Mouse (Mus musculus): ENCODE measurements around the gene Cfap43. TPM values are rescaled to one million over a fixed set of nuclear protein-coding genes. Genes with fewer than 3 reads are reported as not detected.

The Cfap43 gene
- polyA plus RNA-seq (2012; rRNA removed) = 0.13 and 0.20 TPM in 2 replicates

GRCm38 (mm10) chr19:47919126-47919965, at the start of gene Cfap43, which contains the start of gene Itprip:
Gene Cfap43, minus strand, starts transcription at chr19:47919287.
Gene Itprip, minus strand, starts transcription at chr19:47919299.
- Histone ChIP-seq H3K4me1 (replicated peaks; ENCODE audit: control insufficient read depth, insufficient read depth, low read length) (peaks cover 24% of the 10 kb centered on the region), H3K27ac (ENCODE audit: control insufficient read depth, insufficient read depth, low read length) (peak within 1 kb of the TSS; percentile 83), H3K27me3 (ENCODE audit: control insufficient read depth, insufficient read depth, low read length) (no peaks in the 10 kb centered on the region), H3K4me3 (ENCODE audit: control insufficient read depth, insufficient read depth, low read length) (peak within 1 kb of the TSS; percentile 86), H3K36me3 (ENCODE audit: control insufficient read depth, insufficient read depth, low read length) (no peaks in the 10 kb centered on the region)
- peak; percentile 82 for DNase-seq
- WGBS = under 1% methylated on average over 48 of the region's 48 CpGs
- TF ChIP-seq CTCF (IDR thresholded peaks at IDR 0.05; ENCODE audit: borderline replicate concordance, control insufficient read depth, extremely low read depth, insufficient read depth, low read length, poor library complexity) = no peak
- TF ChIP-seq POLR2A (IDR thresholded peaks at IDR 0.05; ENCODE audit: control insufficient read depth, extremely low read depth, insufficient read depth, low read length, poor library complexity) = peak; percentile 88

DNA sequence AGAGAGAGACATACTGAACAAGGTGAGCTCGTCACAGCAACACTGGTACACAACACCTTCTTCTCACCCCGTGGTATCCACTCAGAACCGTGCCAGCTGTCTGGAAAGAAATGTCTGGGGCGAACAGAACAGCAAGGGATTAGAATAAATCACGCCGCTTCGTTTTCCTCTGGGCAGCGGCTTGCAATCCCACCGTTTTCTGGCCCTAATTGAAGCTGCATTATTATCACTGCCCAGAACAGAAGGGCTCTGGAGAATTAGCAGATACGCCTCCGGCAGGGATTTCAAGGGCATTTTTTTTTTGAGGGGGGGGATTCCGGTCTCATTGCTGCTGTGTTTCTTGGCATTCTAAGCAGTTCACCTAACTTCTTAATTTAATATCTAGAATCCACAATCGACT, 39.1 kb upstream of the Cfap43 start:
- no peak for DNase-seq
- Histone ChIP-seq H3K4me1 (replicated peaks; ENCODE audit: control insufficient read depth, insufficient read depth, low read length) (no peaks in the 10 kb centered on the region), H3K4me3 (ENCODE audit: control insufficient read depth, insufficient read depth, low read length) (no peak overlapping the region), H3K27ac (ENCODE audit: control insufficient read depth, insufficient read depth, low read length) (no peak overlapping the region), H3K27me3 (ENCODE audit: control insufficient read depth, insufficient read depth, low read length) (no peaks in the 10 kb centered on the region), H3K36me3 (ENCODE audit: control insufficient read depth, insufficient read depth, low read length) (no peaks in the 10 kb centered on the region)
- TF ChIP-seq CTCF (IDR thresholded peaks at IDR 0.05; ENCODE audit: borderline replicate concordance, control insufficient read depth, extremely low read depth, insufficient read depth, low read length, poor library complexity) = no peak
- no peak for TF ChIP-seq POLR2A (IDR thresholded peaks at IDR 0.05; ENCODE audit: control insufficient read depth, extremely low read depth, insufficient read depth, low read length, poor library complexity)
- 87% methylated on average over 13 of the region's 13 CpGs for WGBS

DNA sequence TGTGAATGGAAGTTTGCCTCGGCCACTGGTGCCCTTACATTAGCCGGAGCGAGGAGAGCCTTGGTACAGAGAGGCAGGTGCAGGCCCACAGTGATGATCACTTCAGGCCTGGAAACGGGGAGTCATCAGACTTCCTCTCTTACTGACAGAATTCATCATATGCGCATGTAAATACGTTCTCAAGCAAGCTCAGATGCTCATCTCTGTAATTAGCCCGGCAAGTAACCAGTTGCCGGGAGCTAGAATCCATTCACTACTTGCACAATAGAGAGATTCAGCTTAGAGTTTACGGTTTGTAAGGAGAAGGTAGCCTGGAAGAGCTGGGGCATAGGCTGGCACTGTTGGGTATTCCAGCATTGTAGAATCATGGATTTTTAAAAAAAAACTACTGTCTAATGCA, 34.1 kb upstream of the Cfap43 start:
- Histone ChIP-seq H3K4me3 (ENCODE audit: control insufficient read depth, insufficient read depth, low read length) (no peak overlapping the region), H3K36me3 (ENCODE audit: control insufficient read depth, insufficient read depth, low read length) (no peaks in the 10 kb centered on the region), H3K4me1 (replicated peaks; ENCODE audit: control insufficient read depth, insufficient read depth, low read length) (no peaks in the 10 kb centered on the region), H3K27ac (ENCODE audit: control insufficient read depth, insufficient read depth, low read length) (no peak overlapping the region), H3K27me3 (ENCODE audit: control insufficient read depth, insufficient read depth, low read length) (no peaks in the 10 kb centered on the region)
- DNase-seq = no peak
- TF ChIP-seq POLR2A (IDR thresholded peaks at IDR 0.05; ENCODE audit: control insufficient read depth, extremely low read depth, insufficient read depth, low read length, poor library complexity) (no peak), CTCF (IDR thresholded peaks at IDR 0.05; ENCODE audit: borderline replicate concordance, control insufficient read depth, extremely low read depth, insufficient read depth, low read length, poor library complexity) (no peak)
- 91% methylated on average over 9 of the region's 9 CpGs for WGBS

DNA sequence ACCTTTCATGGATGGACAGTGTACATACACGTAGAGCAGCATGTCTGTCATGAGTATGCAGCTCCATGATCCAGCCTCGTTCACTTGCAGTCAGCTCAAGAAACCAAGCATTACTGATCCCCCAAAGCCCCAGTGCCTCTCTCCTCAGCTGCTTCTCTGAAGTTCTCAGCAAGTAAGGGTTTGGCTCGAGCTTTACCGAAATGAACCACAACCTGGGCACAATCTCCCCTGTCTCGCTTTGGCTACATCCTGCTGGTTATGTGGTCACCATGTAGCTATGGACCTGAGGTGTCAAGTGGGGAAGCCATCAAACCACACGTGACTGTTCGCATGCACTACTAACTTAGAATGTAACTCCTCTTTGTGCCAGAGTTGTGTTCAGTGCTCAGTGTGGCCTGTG, 31.9 kb upstream of the Cfap43 start:
- no peak for TF ChIP-seq CTCF (IDR thresholded peaks at IDR 0.05; ENCODE audit: borderline replicate concordance, control insufficient read depth, extremely low read depth, insufficient read depth, low read length, poor library complexity)
- no peak for TF ChIP-seq POLR2A (IDR thresholded peaks at IDR 0.05; ENCODE audit: control insufficient read depth, extremely low read depth, insufficient read depth, low read length, poor library complexity)
- no peak overlapping the region for H3K4me3 ChIP-seq (ENCODE audit: control insufficient read depth, insufficient read depth, low read length)
- no peak overlapping the region for H3K27ac ChIP-seq (ENCODE audit: control insufficient read depth, insufficient read depth, low read length)
- no peaks in the 10 kb centered on the region for H3K27me3 ChIP-seq (ENCODE audit: control insufficient read depth, insufficient read depth, low read length)
- WGBS = 57% methylated on average over 7 of the region's 7 CpGs
- H3K36me3 ChIP-seq (ENCODE audit: control insufficient read depth, insufficient read depth, low read length) = no peaks in the 10 kb centered on the region
- no peak for DNase-seq
- no peaks in the 10 kb centered on the region for H3K4me1 ChIP-seq (replicated peaks; ENCODE audit: control insufficient read depth, insufficient read depth, low read length)

DNA sequence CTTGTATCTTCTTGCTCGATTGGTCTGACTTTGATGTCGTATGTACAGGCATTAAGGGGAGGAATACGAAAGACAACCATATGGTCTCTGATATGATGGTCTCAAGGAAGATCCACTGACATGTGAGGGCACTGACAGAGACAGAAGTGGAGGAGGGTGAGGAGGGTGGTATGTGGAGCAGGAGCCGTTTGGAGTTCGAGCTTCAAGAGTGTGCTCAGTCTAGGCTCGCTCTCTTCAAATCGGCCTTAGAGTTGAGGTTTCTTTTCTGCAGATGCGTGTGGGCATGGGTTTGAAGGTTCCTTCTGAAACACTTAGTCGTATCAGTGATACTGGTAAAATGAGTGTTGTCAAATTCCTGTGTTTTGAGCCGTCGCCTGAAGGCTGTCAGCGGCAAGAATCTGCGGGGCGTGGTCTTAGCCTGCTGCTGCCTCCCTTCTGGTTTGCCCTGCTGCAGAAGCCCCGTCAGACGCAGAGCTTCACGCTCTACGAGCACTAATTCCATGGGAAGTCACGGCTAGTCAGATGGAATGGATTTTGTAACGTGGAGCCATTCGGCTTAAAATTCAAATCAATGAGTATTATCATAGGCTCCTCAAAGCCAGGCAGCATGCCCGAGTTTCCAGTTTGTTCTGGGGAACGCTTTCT, 27.9 kb upstream of the Cfap43 start:
- H3K4me1 ChIP-seq (replicated peaks; ENCODE audit: control insufficient read depth, insufficient read depth, low read length) = no peaks in the 10 kb centered on the region
- no peak for TF ChIP-seq POLR2A (IDR thresholded peaks at IDR 0.05; ENCODE audit: control insufficient read depth, extremely low read depth, insufficient read depth, low read length, poor library complexity)
- DNase-seq = no peak
- no peaks in the 10 kb centered on the region for H3K27me3 ChIP-seq (ENCODE audit: control insufficient read depth, insufficient read depth, low read length)
- no peak overlapping the region for H3K27ac ChIP-seq (ENCODE audit: control insufficient read depth, insufficient read depth, low read length)
- WGBS = 72% methylated on average over 23 of the region's 23 CpGs
- H3K36me3 ChIP-seq (ENCODE audit: control insufficient read depth, insufficient read depth, low read length) = no peaks in the 10 kb centered on the region
- no peak overlapping the region for H3K4me3 ChIP-seq (ENCODE audit: control insufficient read depth, insufficient read depth, low read length)

- Histone ChIP-seq H3K36me3 (ENCODE audit: control insufficient read depth, insufficient read depth, low read length) (no peaks in the 10 kb centered on the region), H3K27me3 (ENCODE audit: control insufficient read depth, insufficient read depth, low read length) (0 out of 2 replicates have a peak, but pooled peaks cover 3% of the 10 kb centered on the region), H3K27ac (ENCODE audit: control insufficient read depth, insufficient read depth, low read length) (no peak overlapping the region), H3K4me1 (replicated peaks; ENCODE audit: control insufficient read depth, insufficient read depth, low read length) (peaks cover 7% of the 10 kb centered on the region), H3K4me3 (ENCODE audit: control insufficient read depth, insufficient read depth, low read length) (no peak overlapping the region)
- WGBS = 91% methylated on average over 6 of the region's 6 CpGs
- DNase-seq = no peak
- no peak for TF ChIP-seq POLR2A (IDR thresholded peaks at IDR 0.05; ENCODE audit: control insufficient read depth, extremely low read depth, insufficient read depth, low read length, poor library complexity)
- no peak for TF ChIP-seq CTCF (IDR thresholded peaks at IDR 0.05; ENCODE audit: borderline replicate concordance, control insufficient read depth, extremely low read depth, insufficient read depth, low read length, poor library complexity)
These were observed 20.3 kb upstream of the Cfap43 start for GRCm38 (mm10) chr19:47939361-47939760.

Measured in thymus, adult 2 months (tissue).